Mouse (Mus musculus) CH12.LX (cell line): ENCODE results near the gene Gm14597.
"Not testable (repeated sequence)": the region's sequence is repeated elsewhere in the genome, so short reads cannot be mapped to it uniquely, and the experiment has no call there.

Experiments
- CHD1 ChIP-seq: IDR thresholded peaks from 2 replicates; pipeline ENCODE4 v1.6.1; 2012; ENCODE audit warnings: low read depth, low read length, improper control_type of control experiment, inconsistent platforms
- CTCF ChIP-seq, 2 experiments: IDR thresholded peaks in 1 of 2; conservative IDR thresholded peaks in 1 of 2; 2 replicates each; pipeline ENCODE4 v1.5.1; 2011 to 2012; ENCODE audit warnings: low read depth in 2 of 2, low read length in 2 of 2, improper control_type of control experiment in 1 of 2, inconsistent platforms in 1 of 2, mild to moderate bottlenecking in 1 of 2, moderate library complexity in 1 of 2
- E2F4 ChIP-seq: IDR thresholded peaks from 2 replicates; pipeline ENCODE4 v1.6.1; 2011; ENCODE audit warnings: low read depth, low read length, improper control_type of control experiment; ENCODE audit not compliant: insufficient replicate concordance
- ETS1 ChIP-seq: conservative IDR thresholded peaks from 2 replicates; pipeline ENCODE4 v1.6.1; 2012; ENCODE audit warnings: low read depth, mild to moderate bottlenecking, inconsistent platforms, low read length, improper control_type of control experiment, moderate library complexity
- HCFC1 ChIP-seq: IDR thresholded peaks from 2 replicates; pipeline ENCODE4 v1.6.1; 2012; ENCODE audit warnings: low read depth, mild to moderate bottlenecking, inconsistent platforms, low read length, improper control_type of control experiment
- MAX ChIP-seq: IDR thresholded peaks from 2 replicates; pipeline ENCODE4 v1.6.1; 2011; ENCODE audit warnings: low read length, improper control_type of control experiment
- NRF1 ChIP-seq: IDR thresholded peaks from 2 replicates; pipeline ENCODE4 v1.6.1; 2014; ENCODE audit warnings: low read depth, mild to moderate bottlenecking, inconsistent platforms, low read length, improper control_type of control experiment, moderate library complexity
- POLR2A ChIP-seq: IDR thresholded peaks from 2 replicates; pipeline ENCODE4 v1.6.1; 2011; ENCODE audit warnings: low read depth, mild to moderate bottlenecking, improper control_type of control experiment, low read length
- POLR2AphosphoS2 ChIP-seq: IDR thresholded peaks from 2 replicates; pipeline ENCODE4 v1.6.1; 2011; ENCODE audit warnings: low read depth, low read length, improper control_type of control experiment
- TBP ChIP-seq: conservative IDR thresholded peaks from 2 replicates; pipeline ENCODE4 v1.6.1; 2011; ENCODE audit warnings: low read depth, low read length, improper control_type of control experiment
- UBTF ChIP-seq: IDR thresholded peaks from 2 replicates; pipeline ENCODE4 v1.6.1; 2012; ENCODE audit warnings: low read depth, mild to moderate bottlenecking, inconsistent platforms, low read length, improper control_type of control experiment, moderate library complexity
- USF1 ChIP-seq: IDR thresholded peaks from 2 replicates; pipeline ENCODE4 v1.6.1; 2014; ENCODE audit warnings: low read depth, mild to moderate bottlenecking, inconsistent platforms, low read length, improper control_type of control experiment
- ZC3H11A ChIP-seq: IDR thresholded peaks from 2 replicates; pipeline ENCODE4 v1.6.1; 2012; ENCODE audit warnings: low read depth, mild to moderate bottlenecking, inconsistent platforms, low read length, improper control_type of control experiment
- ZKSCAN1 ChIP-seq: IDR thresholded peaks from 2 replicates; pipeline ENCODE4 v1.6.1; 2012; ENCODE audit warnings: low read depth, inconsistent platforms, low read length, improper control_type of control experiment, borderline replicate concordance

DNA sequence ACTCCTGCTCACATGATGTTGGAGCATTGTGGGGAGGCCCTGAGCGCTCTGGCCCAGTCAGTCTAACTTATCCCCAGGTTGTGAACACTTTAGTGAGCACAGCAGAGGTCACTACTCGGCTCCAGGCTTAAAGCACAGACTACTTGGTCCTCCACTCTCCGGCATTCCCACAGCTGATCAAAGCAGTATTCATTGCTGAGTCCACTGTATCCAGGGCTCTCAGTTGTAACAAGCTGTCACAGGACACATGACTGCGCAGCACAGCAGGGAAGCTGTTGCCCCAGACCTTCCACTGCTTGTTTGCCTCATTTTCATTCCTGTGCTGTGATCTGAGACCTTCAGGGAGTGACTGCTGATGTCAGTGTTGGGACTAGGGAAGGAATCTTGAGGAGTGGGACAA is 25.4 kb downstream of the Gm14597 start:
- not testable (repeated sequence) for TF ChIP-seq UBTF; NRF1; CTCF (conservative IDR thresholded peaks at IDR 0.05 in 1 of 2, IDR thresholded peaks at IDR 0.05 in 1 of 2; ENCODE audit: low read depth in 2 of 2, low read length in 2 of 2); USF1; POLR2A; HCFC1; MAX; CHD1; ZKSCAN1; TBP; POLR2AphosphoS2; ZC3H11A; ETS1; E2F4
